In the genomic region with DNA sequence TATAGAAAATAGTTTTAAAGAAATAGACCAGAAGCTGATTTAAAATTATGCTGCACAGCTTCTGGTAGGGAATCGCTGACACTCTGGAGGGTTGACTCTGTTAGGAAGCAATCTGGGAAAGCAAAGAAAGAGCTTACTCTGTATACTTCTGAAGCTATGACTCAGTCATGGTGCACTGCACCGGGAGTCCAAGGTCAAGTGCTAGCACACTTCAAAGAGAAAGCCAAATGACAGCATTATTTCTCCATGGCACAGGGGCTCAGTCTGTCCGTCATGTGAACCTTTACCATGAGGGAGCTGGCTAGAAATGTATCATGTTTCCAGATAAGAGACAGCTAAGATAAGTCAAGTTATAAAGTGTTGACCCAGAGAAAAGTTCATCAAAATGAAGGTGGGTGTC, we compare ENCODE assay signal across 22 mouse cellular contexts.
DNase-seq lines count a peak whose midpoint lies in the region; ATAC-seq lines count a peak whose summit lies in the region.
"Had no signal": no experiment of that assay in that cellular context is flagged by ENCODE, and none has a peak within 500 bp of the region (broad histone marks: within the 10 kb centered on the region; RNA-seq: fewer than 3 reads in every experiment).

No protein-coding gene starts in this region.

- H3K9ac ChIP-seq in kidney, embryonic 14.5 days (ENCODE audit: low read depth, low read length): no peak overlapping the region
- H3K9ac ChIP-seq: embryonic facial prominence, embryonic 12.5 days; forebrain, embryonic 12.5 days; heart, embryonic 13.5 days; hindbrain, embryonic 15.5 days had no signal

- WGBS in kidney, embryonic 14.5 days: 23% methylated on average over 3 of the region's 3 CpGs

- no peaks in the 10 kb centered on the region for H3K36me3 ChIP-seq in kidney, embryonic 14.5 days (ENCODE audit: control insufficient read depth, insufficient read depth, low read length)
- H3K36me3 ChIP-seq: embryonic facial prominence, embryonic 12.5 days; forebrain, embryonic 12.5 days; heart, embryonic 13.5 days; hindbrain, embryonic 15.5 days had no signal

- ATAC-seq in kidney, embryonic 14.5 days (ENCODE audit: low FRiP score, low TSS enrichment): peak; percentile 80; the same call in 1 of the 2 replicates
- no peak for ATAC-seq in erythroid progenitor cell, adult 5-6 weeks (replicated peaks; ENCODE audit: low FRiP score, poor library complexity, severe bottlenecking)
- ATAC-seq: activated CD4-positive, CD25-positive, alpha-beta regulatory T cell, adult 4 months; forebrain, embryonic 16.5 days; Patski had no signal

- H3K4me3 ChIP-seq in kidney, embryonic 14.5 days (ENCODE audit: low read length): no peak overlapping the region
- H3K4me3 ChIP-seq: embryonic facial prominence, embryonic 12.5 days; forebrain, embryonic 12.5 days; heart, embryonic 13.5 days; hindbrain, embryonic 15.5 days had no signal

- no peaks in the 10 kb centered on the region for H3K9me3 ChIP-seq in kidney, embryonic 14.5 days (ENCODE audit: control insufficient read depth, low read length)
- H3K9me3 ChIP-seq: embryonic facial prominence, embryonic 12.5 days; forebrain, embryonic 12.5 days; heart, embryonic 13.5 days; hindbrain, embryonic 15.5 days had no signal

- H3K4me2 ChIP-seq in kidney, embryonic 14.5 days (replicated peaks; ENCODE audit: low read depth, low read length): no peak overlapping the region
- H3K4me2 ChIP-seq: embryonic facial prominence, embryonic 12.5 days; forebrain, embryonic 12.5 days; heart, embryonic 13.5 days; hindbrain, embryonic 15.5 days had no signal

- H3K27me3 ChIP-seq in kidney, embryonic 14.5 days (ENCODE audit: control insufficient read depth, insufficient read depth, low read length): no peaks in the 10 kb centered on the region
- H3K27me3 ChIP-seq: CH12.LX; embryonic facial prominence, embryonic 12.5 days; forebrain, embryonic 12.5 days; heart, embryonic 13.5 days; hindbrain, embryonic 15.5 days; Patski had no signal

- H3K27ac ChIP-seq in kidney, embryonic 14.5 days (ENCODE audit: low read depth, low read length): no peak overlapping the region
- H3K27ac ChIP-seq: embryonic facial prominence, embryonic 12.5 days; forebrain, embryonic 12.5 days; heart, embryonic 13.5 days; hindbrain, embryonic 15.5 days had no signal

- no peak for DNase-seq in kidney, adult 18-20 months
- DNase-seq in adrenal gland, adult 2 months: peak; percentile 70
- DNase-seq in adrenal gland, postnatal 10 days: peak; percentile 43
- peak; percentile 7 for DNase-seq in brain, adult 2 months (ENCODE audit: low read depth, low spot score)
- no peak for DNase-seq in lung, postnatal 4 days
- no peak for DNase-seq in cerebellum, postnatal 4 days (ENCODE audit: low spot score in 2 of 2)
- DNase-seq: cerebellum, adult 2 months; cerebellum, postnatal 10 days; embryo, embryonic 11 days; gastrocnemius, postnatal 25 days; heart, postnatal 36 days; kidney, adult 8-10 months had no signal

- H3K4me1 ChIP-seq in kidney, embryonic 14.5 days (ENCODE audit: control insufficient read depth, insufficient read depth, low read length): no peaks in the 10 kb centered on the region
- H3K4me1 ChIP-seq: embryonic facial prominence, embryonic 12.5 days; forebrain, embryonic 12.5 days; heart, embryonic 13.5 days; hindbrain, embryonic 15.5 days had no signal

Comparison
In these comparisons a context has a peak if more than half of its experiments do, and no peak if none do; other contexts are left out.
1. DNase-seq: peak in adrenal gland, adult 2 months (single experiment), adrenal gland, postnatal 10 days (single experiment) and brain, adult 2 months (single experiment); none in kidney, adult 18-20 months (single experiment), lung, postnatal 4 days (0 of 2) and cerebellum, postnatal 4 days (0 of 2).